Mouse (Mus musculus): ENCODE measurements around the gene Nbdy.

Gene Nbdy

DNA sequence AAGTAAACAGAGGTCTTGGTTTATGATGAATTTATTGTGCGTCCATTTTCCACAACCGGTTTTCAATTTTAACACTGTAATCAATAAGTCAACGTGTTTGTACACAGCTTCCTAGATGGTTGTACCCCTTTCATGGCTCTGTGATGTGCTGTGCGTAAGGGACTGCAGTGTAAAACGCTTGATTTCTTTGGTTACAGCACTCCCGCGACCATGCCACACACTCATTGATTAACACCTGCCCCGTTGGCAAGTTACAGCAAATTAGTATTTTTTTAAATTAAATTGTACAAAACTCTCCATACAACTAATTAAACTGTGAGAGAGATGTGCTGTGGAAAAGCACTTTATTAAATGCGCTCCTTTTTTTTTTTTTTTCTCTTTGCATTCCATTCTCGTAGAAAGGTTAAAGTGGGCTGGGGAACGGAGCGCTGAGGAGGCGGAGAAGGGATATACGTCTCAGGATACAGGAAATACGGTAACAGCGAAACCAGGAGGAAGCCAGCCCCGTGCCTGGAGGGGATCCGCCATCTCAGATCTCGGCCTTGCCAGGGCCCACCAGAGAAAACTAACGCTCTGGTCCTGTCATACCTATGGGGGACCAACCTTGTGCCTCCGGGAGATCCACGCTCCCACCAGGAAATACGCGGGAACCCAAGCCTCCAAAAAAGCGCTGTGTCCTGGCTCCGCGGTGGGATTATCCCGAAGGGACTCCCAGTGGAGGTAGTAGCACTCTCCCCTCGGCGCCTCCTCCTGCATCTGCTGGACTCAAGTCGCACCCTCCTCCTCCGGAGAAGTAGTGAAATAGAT is at the start of gene Nbdy:
Nbdy (plus strand) TSS at position 481 of the 807 bp plus-strand sequence.
- DNase-seq (ENCODE audit: low spot score in 2 of 2) = peak; percentile 26 to 28

DNA sequence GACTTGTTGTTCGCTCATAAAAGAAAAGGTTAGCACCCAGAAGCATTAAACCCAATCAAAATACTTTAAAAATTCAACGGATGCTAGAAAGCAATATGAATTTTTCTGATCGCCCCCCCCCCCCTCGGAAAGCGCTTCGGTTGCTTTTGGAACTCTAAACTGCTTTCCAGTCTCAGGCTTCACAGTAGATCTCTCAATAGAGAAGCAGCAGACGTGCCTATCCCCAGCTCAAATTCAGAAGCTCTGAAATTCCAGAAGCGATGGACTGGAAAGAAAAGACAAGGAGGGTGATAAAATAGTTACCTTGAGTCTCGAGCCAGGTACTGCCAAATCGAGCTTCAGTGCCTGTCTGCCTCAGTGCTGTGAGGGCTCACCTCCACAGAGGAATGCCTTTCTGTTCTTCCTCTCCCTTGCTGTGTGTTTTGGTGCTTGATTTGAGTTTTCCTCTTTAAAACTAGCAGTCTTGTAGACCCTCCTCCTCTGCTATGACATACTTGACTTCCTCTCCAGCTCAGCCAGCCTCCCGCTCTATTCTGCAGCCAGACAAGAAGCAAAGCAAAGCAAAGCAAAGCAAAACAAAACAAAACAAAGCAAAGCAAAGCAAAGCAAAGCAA is 27.5 kb upstream of the Nbdy start, which contains the start of gene Kctd12b:
Kctd12b (minus strand) TSS at position 610 of the 614 bp plus-strand sequence.
- peak in 1 of 2 experiments; percentile 22 for DNase-seq (ENCODE audit: low spot score in 2 of 2)

DNA sequence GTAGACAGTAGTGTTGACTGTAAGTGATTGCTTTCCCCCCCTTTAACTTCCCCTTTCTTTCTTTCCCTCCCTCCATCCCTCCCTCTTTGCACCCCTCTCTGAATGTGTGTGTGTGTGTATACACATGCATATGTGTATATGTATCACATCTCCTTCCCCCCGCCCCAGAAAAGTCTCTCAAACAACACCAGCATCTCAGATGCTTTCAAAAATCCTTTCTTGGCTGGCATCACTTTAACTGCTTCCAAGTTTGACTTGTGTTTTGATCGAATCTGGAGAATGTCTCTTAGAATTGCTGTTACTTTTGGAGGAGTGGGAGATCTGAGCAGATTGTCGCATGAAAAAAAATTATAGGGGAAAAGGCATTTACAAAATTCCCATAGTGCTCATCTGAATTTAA is 22.9 kb upstream of the Nbdy start:
- DNase-seq (ENCODE audit: low spot score in 2 of 2) = no peak

DNA sequence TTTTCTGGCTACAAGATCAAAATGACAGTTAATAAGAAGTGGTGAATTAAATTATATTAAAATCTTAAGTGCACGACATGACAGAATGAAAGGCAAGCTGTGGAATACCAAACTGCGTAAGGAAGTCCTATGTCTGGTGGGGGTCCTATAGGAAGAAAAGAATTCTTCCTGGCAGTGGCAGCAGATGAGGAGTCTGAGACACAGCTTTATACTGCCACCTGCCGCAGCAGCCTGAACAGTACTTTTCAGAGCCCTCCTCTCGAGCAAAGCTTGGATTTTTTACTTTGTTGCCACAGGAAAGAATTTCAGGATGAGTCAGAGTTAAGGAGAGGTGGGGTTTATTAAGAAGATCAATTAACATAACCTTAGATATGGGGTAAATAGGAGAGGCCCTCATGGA is 15.7 kb upstream of the Nbdy start:
- no peak for DNase-seq (ENCODE audit: low spot score in 2 of 2)

DNA sequence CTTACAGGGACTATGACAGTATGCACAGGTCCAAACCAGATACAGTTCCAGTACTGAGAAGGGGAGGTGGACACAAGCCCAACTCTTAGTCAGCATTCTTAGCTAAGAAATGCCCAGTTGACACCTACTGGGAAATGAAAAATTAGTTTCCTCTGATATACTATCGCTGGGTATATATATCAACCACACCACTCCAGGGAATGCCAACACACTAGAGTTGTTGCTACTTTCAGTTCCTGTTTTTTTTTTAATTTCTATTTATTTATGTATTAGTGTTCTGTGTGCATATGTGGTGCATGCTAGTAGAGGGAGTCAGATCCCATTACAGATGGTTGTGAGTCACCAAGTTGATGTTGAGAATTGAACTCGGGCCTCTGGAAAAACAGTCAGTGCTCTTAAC is 6.7 kb upstream of the Nbdy start:
- no peak for DNase-seq (ENCODE audit: low spot score in 2 of 2)

DNA sequence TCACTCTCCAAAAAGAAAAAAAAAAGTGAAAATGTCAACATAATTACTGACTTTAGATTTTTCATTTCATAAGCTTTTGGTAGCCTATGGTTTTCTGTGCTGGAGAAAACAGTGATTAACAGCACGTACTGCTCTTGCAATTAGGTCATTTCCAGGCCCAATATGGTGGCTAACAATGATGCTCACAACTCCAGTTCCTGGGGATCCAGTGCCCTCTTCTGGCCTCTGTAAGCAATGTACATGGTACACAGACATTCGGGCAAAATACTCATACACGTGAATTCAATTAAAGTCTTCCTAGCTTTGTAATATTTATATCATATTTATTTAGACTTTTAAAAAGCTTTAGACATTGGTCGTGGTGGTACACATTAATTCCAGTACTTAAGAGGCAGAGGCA is 3.8 kb upstream of the Nbdy start:
- DNase-seq (ENCODE audit: low spot score in 2 of 2) = no peak

DNA sequence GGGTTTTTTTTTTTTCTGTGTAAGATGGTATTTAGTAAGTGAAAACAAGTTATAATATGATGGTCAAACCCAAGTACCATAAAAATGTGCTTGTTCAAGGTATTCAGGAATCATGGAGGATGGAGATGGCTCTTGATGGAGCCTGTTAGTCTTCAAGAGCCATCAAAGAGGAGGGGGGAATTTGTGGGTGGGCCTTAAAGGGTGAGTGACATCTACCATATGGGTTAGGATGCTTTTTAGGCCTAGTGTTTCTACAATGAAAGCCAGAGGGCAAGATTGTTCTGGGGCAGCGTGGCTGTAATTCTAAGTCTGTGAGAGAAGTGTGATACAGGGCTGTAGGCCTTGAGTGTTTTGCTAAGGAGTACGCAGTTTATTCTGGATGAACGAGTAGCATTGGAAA is 1.0 kb downstream of the Nbdy start:
- no peak for DNase-seq (ENCODE audit: low spot score in 2 of 2)

DNA sequence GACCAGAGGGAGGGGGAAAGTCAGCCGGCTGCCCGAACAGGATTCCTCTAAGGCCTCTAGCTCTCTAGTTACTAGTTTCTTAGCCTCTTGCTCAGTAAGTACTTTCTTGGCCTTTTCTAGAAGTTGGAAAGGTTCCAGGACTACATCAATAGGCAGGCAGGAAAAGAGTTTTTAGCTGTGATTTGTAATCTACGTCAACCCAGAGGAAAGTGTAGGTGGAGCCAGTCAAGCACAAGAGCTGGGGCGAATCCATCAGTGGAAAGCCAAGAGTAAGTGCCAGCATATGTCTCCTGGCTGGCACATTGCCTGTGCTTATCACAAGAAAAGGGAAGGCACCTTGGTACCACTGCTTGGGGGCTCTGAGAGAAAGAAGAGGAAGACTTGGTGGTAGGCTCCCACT is 12.3 kb downstream of the Nbdy start:
- DNase-seq (ENCODE audit: low spot score in 2 of 2) = no peak

DNA sequence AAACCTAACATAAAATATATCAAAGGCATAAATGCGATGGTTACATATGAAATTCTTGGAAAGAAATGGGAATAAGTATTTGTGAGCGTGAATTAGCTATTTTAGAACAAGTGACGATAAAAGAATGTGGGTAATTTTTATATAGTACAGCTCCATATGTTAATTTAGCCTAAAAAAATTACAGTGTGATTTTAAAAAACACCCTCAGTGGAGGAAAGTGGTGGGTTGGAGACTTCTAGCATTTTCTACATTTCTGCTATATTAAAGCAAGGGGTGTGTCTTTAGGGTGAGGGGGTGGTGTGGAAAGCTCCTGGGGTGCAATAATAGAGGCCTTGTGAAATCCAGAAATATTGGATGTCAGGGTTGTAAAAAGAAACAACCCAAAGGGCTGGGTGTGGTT is 19.1 kb downstream of the Nbdy start:
- no peak for DNase-seq (ENCODE audit: low spot score in 2 of 2)

DNA sequence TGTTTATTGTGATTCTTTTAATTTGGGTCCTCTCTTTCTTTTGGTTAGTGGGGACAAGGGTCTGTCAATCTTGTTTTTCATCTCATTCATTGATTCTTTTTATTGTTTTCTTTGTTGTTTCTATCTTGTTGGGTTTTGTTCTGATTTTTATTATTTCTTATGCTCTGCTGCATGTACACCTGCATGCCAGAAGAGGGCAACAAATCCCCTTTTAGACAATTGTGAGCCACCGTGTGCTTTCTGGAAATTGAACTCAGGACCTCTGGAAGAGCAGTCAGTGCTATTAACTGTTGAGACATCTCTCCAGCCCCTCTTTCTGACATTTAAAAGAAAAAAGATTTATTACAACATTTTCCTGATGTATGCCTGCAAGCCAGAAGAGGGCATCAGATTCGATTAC is 25.8 kb downstream of the Nbdy start:
- no peak for DNase-seq (ENCODE audit: low spot score in 2 of 2)
